ENCODE assay signal across 8 mouse cellular contexts in the genomic region with DNA sequence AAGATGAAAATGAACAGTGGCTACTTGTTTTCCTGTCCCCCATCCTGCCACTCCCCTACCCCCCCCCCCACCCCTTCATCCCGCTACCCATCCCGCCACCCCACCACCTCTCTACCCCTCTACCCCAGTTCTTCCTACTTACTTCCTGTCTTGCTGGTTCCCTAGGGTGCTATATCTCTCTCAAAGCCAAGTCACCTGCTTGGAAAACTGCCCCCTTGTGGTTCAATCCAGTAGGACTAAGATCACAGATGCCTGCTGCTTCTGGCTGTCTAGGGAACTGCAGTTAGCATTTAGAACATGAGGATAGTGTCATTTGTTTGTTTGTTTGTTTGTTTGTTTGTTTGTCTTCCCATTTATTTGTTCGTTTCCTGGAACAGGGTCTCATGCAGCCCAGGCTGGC.
DNase-seq lines count a peak whose midpoint lies in the region; ATAC-seq lines count a peak whose summit lies in the region.

No protein-coding gene starts in this region.

- no peak overlapping the region for H3K4me3 ChIP-seq in forebrain, embryonic 13.5 days
- no peak overlapping the region for H3K4me3 ChIP-seq in forebrain, embryonic 10.5 days

- H3K9me3 ChIP-seq in forebrain, embryonic 13.5 days (replicated peaks): no peaks in the 10 kb centered on the region
- H3K9me3 ChIP-seq in forebrain, embryonic 10.5 days: peaks cover 10% of the 10 kb centered on the region

- no peak for DNase-seq in forebrain, embryonic 10.5 days (ENCODE audit: extremely low spot score, low spot score)
- peak; percentile 17 for DNase-seq in left cerebral cortex, adult 11 months (ENCODE audit: low spot score)
- DNase-seq in left cerebral cortex, postnatal 36 days (ENCODE audit: low spot score in 2 of 2): no peak
- DNase-seq in ZHBTc4 (ENCODE audit: low read depth, low spot score): peak; percentile 82
- DNase-seq in kidney, postnatal 36 days: peak; percentile 42 to 65
- DNase-seq in thymus, postnatal 25 days: peak; percentile 36
- DNase-seq in spleen, adult 12 weeks (ENCODE audit: low spot score): no peak

- H3K36me3 ChIP-seq in forebrain, embryonic 13.5 days (ENCODE audit: poor library complexity, severe bottlenecking): no peaks in the 10 kb centered on the region
- H3K36me3 ChIP-seq in forebrain, embryonic 10.5 days (replicated peaks): no peaks in the 10 kb centered on the region

- intact Hi-C loops in left cerebral cortex, postnatal 36 days (cut with DNase I): loop anchor here (10.0 kb wide), 1 partner anchor 725 kb away; no protein-coding TSS in a partner anchor

- no peaks in the 10 kb centered on the region for H3K27me3 ChIP-seq in forebrain, embryonic 13.5 days
- H3K27me3 ChIP-seq in forebrain, embryonic 10.5 days (ENCODE audit: poor library complexity, severe bottlenecking): no peaks in the 10 kb centered on the region

- ATAC-seq in forebrain, embryonic 13.5 days: peak; percentile 43; the same call in 1 of the 2 replicates

- H3K4me2 ChIP-seq in forebrain, embryonic 13.5 days: no peak overlapping the region

- no peaks in the 10 kb centered on the region for H3K4me1 ChIP-seq in forebrain, embryonic 13.5 days
- H3K4me1 ChIP-seq in forebrain, embryonic 10.5 days: no peaks in the 10 kb centered on the region

- H3K27ac ChIP-seq in forebrain, embryonic 13.5 days: no peak overlapping the region
- H3K27ac ChIP-seq in forebrain, embryonic 10.5 days: no peak overlapping the region

- no peak overlapping the region for H3K9ac ChIP-seq in forebrain, embryonic 13.5 days

- WGBS in forebrain, embryonic 13.5 days: 47% methylated on average over 3 of the region's 3 CpGs
- WGBS in forebrain, embryonic 10.5 days: 47% methylated on average over 3 of the region's 3 CpGs

Comparison
In these comparisons a context has a peak if more than half of its experiments do, and no peak if none do; other contexts are left out.
1. DNase-seq: peak in left cerebral cortex, adult 11 months (single experiment), ZHBTc4 (single experiment), kidney, postnatal 36 days (2 of 2) and thymus, postnatal 25 days (single experiment); none in forebrain, embryonic 10.5 days (single experiment), left cerebral cortex, postnatal 36 days (0 of 2) and spleen, adult 12 weeks (single experiment).